Mouse (Mus musculus): ENCODE data around the gene Zfp408.

DNA sequence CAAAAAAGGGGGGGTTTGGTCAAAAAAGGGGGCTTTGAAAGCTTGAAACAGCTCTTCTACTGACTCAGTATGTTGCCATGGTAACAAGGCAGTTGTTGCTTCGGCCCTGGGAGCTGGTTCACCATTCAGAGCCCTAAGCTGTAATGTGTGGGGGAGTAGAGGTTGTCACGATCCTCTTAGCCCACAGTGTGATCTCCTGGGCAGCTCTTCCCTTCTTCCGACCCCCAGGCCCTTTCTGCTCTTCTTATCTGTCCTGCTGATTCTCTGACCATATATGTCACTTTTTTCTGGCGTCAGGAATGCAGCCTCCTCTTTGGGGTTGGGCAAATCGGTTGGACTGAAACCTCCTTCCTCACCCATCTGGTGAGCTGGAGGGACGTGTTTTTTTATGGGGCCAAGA lies 3.3 kb upstream of the Zfp408 start:
- TF ChIP-seq CTCF (IDR thresholded peaks at IDR 0.05; ENCODE audit: low read depth) (no peak), EP300 (IDR thresholded peaks at IDR 0.05; ENCODE audit: low read depth) (no peak)
